Mouse (Mus musculus) testis, adult 2 months (tissue): ENCODE results near the gene Arl8b.

Source experiments
- CTCF ChIP-seq: fragments of 200-500 bp; IDR thresholded peaks from 2 replicates; pipeline ENCODE4 v1.5.1; 2012; ENCODE audit warnings: low read depth, mild to moderate bottlenecking, inconsistent platforms, low read length, moderate library complexity; ENCODE audit not compliant: control insufficient read depth, insufficient read depth, insufficient replicate concordance
- POLR2A ChIP-seq: fragments of 200-500 bp; IDR thresholded peaks from 2 replicates; pipeline ENCODE4 v1.6.1; 2012; ENCODE audit warnings: low read depth, mild to moderate bottlenecking, inconsistent platforms, low read length, moderate library complexity; ENCODE audit not compliant: control insufficient read depth

GRCm38 (mm10) chr6:108805871-108806270 lies 23.0 kb downstream of the Arl8b start:
- no peak for TF ChIP-seq CTCF
- no peak for TF ChIP-seq POLR2A
